Mouse (Mus musculus) MEL (cell line): ENCODE results near the gene Slc22a23. TPM values are rescaled to one million over a fixed set of nuclear protein-coding genes. Genes with fewer than 3 reads are reported as not detected.
A peak's percentile ranks its signal among the peaks of the same experiment; 100 is the strongest.

Source experiments
- DNase-seq: peaks from one replicate; pipeline ENCODE4 v3.0.0; 2011; ENCODE audit warnings: low read depth, low spot score
- H3K27ac ChIP-seq: 2 replicates; pipeline ENCODE4 v1.5.1; 2012; ENCODE audit warnings: low read depth, mild to moderate bottlenecking, control low read depth, low read length, moderate library complexity; ENCODE audit not compliant: control insufficient read depth
- H3K27me3 ChIP-seq, 2 experiments: fragments of 150-350 bp in 1 of 2; sonication (generic) in 1 of 2; 2 replicates each; pipeline ENCODE4 v1.6.1; 2012; ENCODE audit warnings: low read length in 2 of 2, mild to moderate bottlenecking in 2 of 2, improper control_type of control experiment in 1 of 2, moderate library complexity in 1 of 2; ENCODE audit not compliant: insufficient read depth in 2 of 2, control insufficient read depth in 1 of 2
- H3K36me3 ChIP-seq, 2 experiments: 2 replicates each; pipeline ENCODE4 v1.6.1; 2012 to 2014; ENCODE audit warnings: low read length in 2 of 2, improper control_type of control experiment in 1 of 2, inconsistent platforms in 1 of 2, mild to moderate bottlenecking in 1 of 2; ENCODE audit not compliant: insufficient read depth in 2 of 2, control insufficient read depth in 1 of 2
- H3K4me1 ChIP-seq, 2 experiments: fragments of 150-350 bp in 1 of 2; sonication (generic) in 1 of 2; 2 replicates each; pipeline ENCODE4 v1.6.1; 2012; ENCODE audit warnings: low read length in 2 of 2, improper control_type of control experiment in 1 of 2, mild to moderate bottlenecking in 1 of 2; ENCODE audit not compliant: insufficient read depth in 2 of 2, control insufficient read depth in 1 of 2
- H3K4me3 ChIP-seq, 2 experiments: fragments of 150-350 bp in 1 of 2; sonication (generic) in 1 of 2; 2 replicates each; pipeline ENCODE4 v1.5.1; 2012; ENCODE audit warnings: low read depth in 2 of 2, low read length in 2 of 2, mild to moderate bottlenecking in 2 of 2, moderate library complexity in 2 of 2, control low read depth in 1 of 2, improper control_type of control experiment in 1 of 2; ENCODE audit not compliant: control insufficient read depth in 1 of 2, insufficient read depth in 1 of 2
- H3K79me2 ChIP-seq: 2 replicates; pipeline ENCODE4 v1.6.1; 2012; ENCODE audit warnings: mild to moderate bottlenecking, low read length, moderate library complexity; ENCODE audit not compliant: control insufficient read depth, poor library complexity, insufficient read depth
- H3K9ac ChIP-seq: 2 replicates; pipeline ENCODE4 v1.6.1; 2012; ENCODE audit warnings: low read depth, mild to moderate bottlenecking, control low read depth, low read length, moderate library complexity; ENCODE audit not compliant: control insufficient read depth, poor library complexity, severe bottlenecking
- H3K9me3 ChIP-seq: fragments of 150-350 bp; sonication (generic); replicated peaks from 2 replicates; pipeline ENCODE4 v1.6.1; 2012; ENCODE audit warnings: mild to moderate bottlenecking, low read length, improper control_type of control experiment, moderate library complexity; ENCODE audit not compliant: insufficient read depth
- BHLHE40 ChIP-seq: IDR thresholded peaks from 2 replicates; pipeline ENCODE4 v1.6.1; 2012; ENCODE audit warnings: low read depth, mild to moderate bottlenecking, inconsistent platforms, low read length, improper control_type of control experiment, borderline replicate concordance
- CHD1 ChIP-seq: IDR thresholded peaks from 2 replicates; pipeline ENCODE4 v1.6.1; 2012; ENCODE audit warnings: low read depth, mild to moderate bottlenecking, inconsistent platforms, low read length, improper control_type of control experiment
- CHD2 ChIP-seq: IDR thresholded peaks from 2 replicates; pipeline ENCODE4 v1.6.1; 2011; ENCODE audit warnings: low read length, improper control_type of control experiment
- CTCF ChIP-seq, 3 experiments: IDR thresholded peaks in 2 of 3; conservative IDR thresholded peaks in 1 of 3; 2 replicates each; pipeline ENCODE4 v1.5.1; 2011 to 2012; ENCODE audit warnings: low read length in 3 of 3, low read depth in 2 of 3, mild to moderate bottlenecking in 2 of 3, improper control_type of control experiment in 1 of 3, inconsistent platforms in 1 of 3, mixed read lengths in 1 of 3, moderate library complexity in 1 of 3; ENCODE audit not compliant: control insufficient read depth in 1 of 3, insufficient read depth in 1 of 3, poor library complexity in 1 of 3, severe bottlenecking in 1 of 3
- E2F4 ChIP-seq: IDR thresholded peaks from 2 replicates; pipeline ENCODE4 v1.6.1; 2011; ENCODE audit warnings: low read depth, low read length, improper control_type of control experiment, borderline replicate concordance
- ELF1 ChIP-seq: IDR thresholded peaks from 2 replicates; pipeline ENCODE4 v1.6.1; 2014; ENCODE audit warnings: low read depth, mild to moderate bottlenecking, inconsistent platforms, low read length, improper control_type of control experiment, moderate library complexity
- EP300 ChIP-seq, 2 experiments: IDR thresholded peaks; 2 replicates each; pipeline ENCODE4 v1.6.1; 2011; ENCODE audit warnings: improper control_type of control experiment in 2 of 2, low read length in 2 of 2, low read depth in 1 of 2, mild to moderate bottlenecking in 1 of 2
- HCFC1 ChIP-seq: IDR thresholded peaks from 2 replicates; pipeline ENCODE4 v1.6.1; 2012; ENCODE audit warnings: low read depth, mild to moderate bottlenecking, inconsistent platforms, low read length, improper control_type of control experiment, moderate library complexity
- KAT2A ChIP-seq: conservative IDR thresholded peaks from 2 replicates; pipeline ENCODE4 v1.6.1; 2012; ENCODE audit warnings: low read depth, low read length, improper control_type of control experiment, inconsistent platforms
- MAFK ChIP-seq: IDR thresholded peaks from 2 replicates; pipeline ENCODE4 v1.6.1; 2011; ENCODE audit warnings: low read depth, mild to moderate bottlenecking, low read length, improper control_type of control experiment, borderline replicate concordance
- MAX ChIP-seq: IDR thresholded peaks from 2 replicates; pipeline ENCODE4 v1.6.1; 2011; ENCODE audit warnings: low read length, improper control_type of control experiment
- MAZ ChIP-seq: IDR thresholded peaks from 2 replicates; pipeline ENCODE4 v1.6.1; 2012; ENCODE audit warnings: low read depth, mild to moderate bottlenecking, inconsistent platforms, low read length, improper control_type of control experiment
- MEF2A ChIP-seq: IDR thresholded peaks from 2 replicates; pipeline ENCODE4 v1.6.1; 2014; ENCODE audit warnings: low read depth, mild to moderate bottlenecking, inconsistent platforms, low read length, improper control_type of control experiment; ENCODE audit not compliant: poor library complexity, insufficient replicate concordance, severe bottlenecking; ENCODE audit errors: extremely low read depth
- MYB ChIP-seq: IDR thresholded peaks from 2 replicates; pipeline ENCODE4 v1.6.1; 2011; ENCODE audit warnings: mild to moderate bottlenecking, low read depth, low read length, improper control_type of control experiment
- MYC ChIP-seq: IDR thresholded peaks from 2 replicates; pipeline ENCODE4 v1.6.1; 2011; ENCODE audit warnings: low read depth, mild to moderate bottlenecking, low read length, improper control_type of control experiment, moderate library complexity
- NELFE ChIP-seq: IDR thresholded peaks from 2 replicates; pipeline ENCODE4 v1.6.1; 2011; ENCODE audit warnings: low read depth, low read length, improper control_type of control experiment
- POLR2A ChIP-seq, 2 experiments: IDR thresholded peaks; 2 replicates each; pipeline ENCODE4 v1.6.1; 2011 to 2012; ENCODE audit warnings: low read length in 2 of 2, mild to moderate bottlenecking in 2 of 2, control low read depth in 1 of 2, improper control_type of control experiment in 1 of 2, low read depth in 1 of 2, moderate library complexity in 1 of 2; ENCODE audit not compliant: control insufficient read depth in 1 of 2, insufficient read depth in 1 of 2, poor library complexity in 1 of 2
- POLR2AphosphoS2 ChIP-seq: IDR thresholded peaks from 2 replicates; pipeline ENCODE4 v1.6.1; 2011; ENCODE audit warnings: low read length, improper control_type of control experiment
- POLR2AphosphoS5 ChIP-seq: IDR thresholded peaks from 2 replicates; pipeline ENCODE4 v1.6.1; 2012; ENCODE audit warnings: low read depth, borderline replicate concordance, mild to moderate bottlenecking, inconsistent platforms, low read length, moderate library complexity, mixed read lengths
- RCOR1 ChIP-seq: IDR thresholded peaks from 2 replicates; pipeline ENCODE4 v1.6.1; 2012; ENCODE audit warnings: low read depth, mild to moderate bottlenecking, inconsistent platforms, low read length, improper control_type of control experiment
- SIN3A ChIP-seq: IDR thresholded peaks from 2 replicates; pipeline ENCODE4 v1.6.1; 2012; ENCODE audit warnings: low read length, improper control_type of control experiment, inconsistent platforms
- SMC3 ChIP-seq: IDR thresholded peaks from 2 replicates; pipeline ENCODE4 v1.6.1; 2011; ENCODE audit warnings: low read depth, low read length, improper control_type of control experiment
- TAL1 ChIP-seq: IDR thresholded peaks from 2 replicates; pipeline ENCODE4 v1.6.1; 2012; ENCODE audit warnings: mild to moderate bottlenecking, inconsistent platforms, low read length, moderate library complexity, mixed read lengths
- TBP ChIP-seq: IDR thresholded peaks from 2 replicates; pipeline ENCODE4 v1.8.0; 2011; ENCODE audit warnings: low read depth, low read length, improper control_type of control experiment
- TCF12 ChIP-seq: IDR thresholded peaks from 2 replicates; pipeline ENCODE4 v1.6.1; 2014; ENCODE audit warnings: low read depth, mild to moderate bottlenecking, inconsistent platforms, low read length, improper control_type of control experiment, moderate library complexity
- USF1 ChIP-seq: IDR thresholded peaks from 2 replicates; pipeline ENCODE4 v1.6.1; 2014; ENCODE audit warnings: low read depth, mild to moderate bottlenecking, inconsistent platforms, low read length, improper control_type of control experiment, moderate library complexity
- USF2 ChIP-seq, 2 experiments: IDR thresholded peaks; 2 replicates each; pipeline ENCODE4 v1.6.1; 2011 to 2012; ENCODE audit warnings: improper control_type of control experiment in 2 of 2, low read length in 2 of 2, borderline replicate concordance in 1 of 2, inconsistent platforms in 1 of 2, low read depth in 1 of 2, mild to moderate bottlenecking in 1 of 2; ENCODE audit not compliant: insufficient read depth in 1 of 2
- ZC3H11A ChIP-seq: IDR thresholded peaks from 2 replicates; pipeline ENCODE4 v1.6.1; 2012; ENCODE audit warnings: low read depth, mild to moderate bottlenecking, inconsistent platforms, low read length, improper control_type of control experiment
- ZKSCAN1 ChIP-seq: IDR thresholded peaks from 2 replicates; pipeline ENCODE4 v1.6.1; 2012; ENCODE audit warnings: low read depth, mild to moderate bottlenecking, inconsistent platforms, low read length, improper control_type of control experiment, moderate library complexity
- ZMIZ1 ChIP-seq: IDR thresholded peaks from 2 replicates; pipeline ENCODE4 v1.6.1; 2012; ENCODE audit warnings: low read depth, mild to moderate bottlenecking, inconsistent platforms, low read length, improper control_type of control experiment, moderate library complexity
- polyA plus RNA-seq, 2 experiments: library from polyadenylated mRNA; stranded (reverse) in 1 of 2; unstranded in 1 of 2; fragments of >175 nt in 1 of 2; fragments of >200 nt in 1 of 2; gene quantifications; 2 replicates each; pipeline versions ENCODE4 v1.2.1 to v1.2.4; 2012; ENCODE audit warnings: low replicate concordance in 2 of 2, low read depth in 1 of 2; ENCODE audit not compliant: insufficient read length in 2 of 2, insufficient read depth in 1 of 2, missing spikeins in 1 of 2
- total RNA-seq: library from RNA; depleted of rRNA; stranded (reverse); fragments of 300-350 nt; gene quantifications from 2 replicates; pipeline ENCODE4 v1.2.3, GENCODE M21; 2012

Gene Slc22a23
- total and polyA plus RNA-seq, 3 experiments = 22.2 to 24.3 TPM; not detected in 1

DNA sequence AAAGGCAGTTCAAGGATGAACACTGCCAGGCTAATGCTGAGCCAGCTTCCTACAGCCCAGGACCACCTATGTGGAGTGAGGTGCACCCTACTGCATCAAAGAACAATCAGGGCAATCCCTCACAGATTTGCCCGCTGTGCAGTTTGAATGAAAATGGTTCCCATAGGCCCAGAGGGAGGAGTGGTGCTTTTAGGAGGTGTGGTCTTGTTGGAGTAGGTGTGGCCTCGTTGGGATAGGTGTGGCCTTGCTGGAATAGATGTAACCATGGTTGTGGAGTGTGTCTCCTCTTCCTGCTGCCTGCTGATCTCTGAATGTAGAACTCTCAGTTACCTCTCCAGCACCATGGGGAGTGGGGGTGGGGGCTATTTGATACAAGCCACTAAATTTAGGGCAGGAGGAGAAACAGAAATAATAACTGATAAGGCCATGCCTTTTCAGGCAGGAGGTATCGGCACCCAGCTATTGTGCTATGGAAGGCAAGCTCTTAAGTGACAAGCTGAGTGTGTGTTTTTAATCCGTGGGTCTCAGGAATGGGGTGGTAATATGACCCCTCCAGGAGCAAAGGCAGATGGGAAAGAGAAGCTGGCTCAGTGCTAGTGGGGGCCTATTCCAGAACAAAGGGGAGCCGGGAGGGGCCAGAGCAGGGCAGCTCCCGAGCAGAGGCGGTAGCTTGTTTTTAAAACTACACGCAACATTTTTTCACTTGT is 188.7 kb downstream of the Slc22a23 start:
- peak; percentile 81 for DNase-seq
- TF ChIP-seq ZC3H11A (no peak), BHLHE40 (no peak), TAL1 (no peak), ZKSCAN1 (no peak), SIN3A (no peak), RCOR1 (no peak), CHD2 (no peak), USF1 (no peak), POLR2A (IDR thresholded peaks at IDR 0.05; ENCODE audit: control insufficient read depth in 1 of 2, insufficient read depth in 1 of 2, low read depth in 1 of 2, low read length in 2 of 2, poor library complexity in 1 of 2) (no peak), E2F4 (no peak), POLR2AphosphoS2 (no peak), MYB (no peak), MEF2A (no peak), KAT2A (no peak), MYC (no peak), USF2 (IDR thresholded peaks at IDR 0.05; ENCODE audit: borderline replicate concordance in 1 of 2, insufficient read depth in 1 of 2, low read depth in 1 of 2, low read length in 2 of 2) (no peak), ZMIZ1 (no peak), MAFK (no peak)
- TF ChIP-seq, all 39 proteins: peak for 0
- Histone ChIP-seq H3K27me3 (no peaks in the 10 kb centered on the region), H3K27ac (no peak overlapping the region), H3K9me3 (no peaks in the 10 kb centered on the region), H3K36me3 (peaks cover 0 to 3% of the 10 kb centered on the region in 2 experiments; a peak in 1 of 4 replicates), H3K9ac (peak overlapping the region; percentile 27; the same call in 1 of the 2 replicates), H3K4me1 (peaks cover 2 to 4% of the 10 kb centered on the region in 2 experiments; a peak in 2 of 4 replicates), H3K79me2 (no peaks in the 10 kb centered on the region), H3K4me3 (peak overlapping the region; percentile 2 to 23; a peak in 2 of 4 replicates)

DNA sequence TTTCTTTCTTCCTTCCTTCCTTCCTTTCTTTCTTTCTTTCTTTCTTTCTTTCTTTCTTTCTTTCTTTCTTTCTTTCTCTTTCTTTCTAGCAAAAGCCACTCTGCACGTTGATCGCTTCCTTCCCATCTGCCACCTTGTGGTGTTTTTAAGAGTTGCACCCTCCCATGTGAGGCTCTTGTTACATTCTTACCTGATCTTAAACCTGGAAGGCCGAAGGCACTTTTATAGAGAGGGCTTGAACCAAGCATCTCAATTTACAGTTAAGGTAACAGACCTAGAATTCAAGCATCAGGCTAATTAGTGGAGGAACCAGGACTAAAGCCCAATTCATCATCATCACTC is 190.1 kb downstream of the Slc22a23 start:
- peak; percentile 88 for DNase-seq
- Histone ChIP-seq H3K9me3 (no peaks in the 10 kb centered on the region), H3K36me3 (peaks cover 0 to 3% of the 10 kb centered on the region in 2 experiments; a peak in 1 of 4 replicates), H3K9ac (peak overlapping the region; percentile 62), H3K79me2 (no peaks in the 10 kb centered on the region), H3K4me3 (peak overlapping the region; percentile 52 to 54), H3K27ac (no peak overlapping the region), H3K27me3 (no peaks in the 10 kb centered on the region), H3K4me1 (peaks cover 2 to 4% of the 10 kb centered on the region in 2 experiments; a peak in 2 of 4 replicates)
- TF ChIP-seq HCFC1 (no peak), POLR2AphosphoS2 (no peak), MAX (no peak), SMC3 (peak; percentile 94), EP300 (IDR thresholded peaks at IDR 0.05; ENCODE audit: low read depth in 1 of 2, low read length in 2 of 2) (no peak), POLR2AphosphoS5 (no peak), ZC3H11A (peak; percentile 65), BHLHE40 (no peak), TCF12 (no peak), NELFE (no peak), POLR2A (IDR thresholded peaks at IDR 0.05; ENCODE audit: control insufficient read depth in 1 of 2, insufficient read depth in 1 of 2, low read depth in 1 of 2, low read length in 2 of 2, poor library complexity in 1 of 2) (no peak), CTCF (IDR thresholded peaks at IDR 0.05 in 2 of 3, conservative IDR thresholded peaks at IDR 0.05 in 1 of 3; ENCODE audit: control insufficient read depth in 1 of 3, insufficient read depth in 1 of 3, low read depth in 2 of 3, low read length in 3 of 3, poor library complexity in 1 of 3, severe bottlenecking in 1 of 3) (peak; percentile 59 to 76 (median 59)), CHD1 (no peak), TAL1 (no peak), MYB (no peak), KAT2A (no peak), ELF1 (no peak), MAFK (no peak), TBP (0 out of 2 replicates have a peak, but pooled peaks have one; percentile 31), MAZ (no peak)
